Mouse (Mus musculus) CH12.LX (cell line): ENCODE results near the gene Rnf123. TPM values are rescaled to one million over a fixed set of nuclear protein-coding genes. Genes with fewer than 3 reads are reported as not detected.

Experiments used
- DNase-seq: peaks from one replicate; pipeline ENCODE4 v3.0.0-alpha.2; 2013; ENCODE audit errors: extremely low read depth
- H3K27ac ChIP-seq: 2 replicates; pipeline ENCODE4 v1.5.1; 2012; ENCODE audit warnings: low read depth, mild to moderate bottlenecking, control low read depth, moderate library complexity; ENCODE audit not compliant: insufficient read depth
- H3K27me3 ChIP-seq: replicated peaks from 2 replicates; pipeline ENCODE3; 2012; ENCODE audit warnings: inconsistent platforms
- H3K36me3 ChIP-seq, 2 experiments: replicated peaks in 1 of 2; 2 replicates each; pipeline versions ENCODE3 to v1.6.1; 2012; ENCODE audit warnings: inconsistent platforms in 1 of 2, low read length in 1 of 2, mild to moderate bottlenecking in 1 of 2, mixed read lengths in 1 of 2, moderate library complexity in 1 of 2; ENCODE audit not compliant: control insufficient read depth in 1 of 2, insufficient read depth in 1 of 2
- H3K4me1 ChIP-seq, 2 experiments: 2 replicates each; pipeline ENCODE4 v1.6.1; 2012; ENCODE audit warnings: inconsistent platforms in 1 of 2, moderate library complexity in 1 of 2; ENCODE audit not compliant: insufficient read depth in 2 of 2, control insufficient read depth in 1 of 2
- H3K4me2 ChIP-seq: 2 replicates; pipeline ENCODE4 v1.6.1; 2012; ENCODE audit warnings: low read depth, mild to moderate bottlenecking, control low read depth; ENCODE audit not compliant: poor library complexity, insufficient read depth, severe bottlenecking
- H3K4me3 ChIP-seq, 3 experiments: fragments of 150-350 bp in 1 of 3; sonication (generic) in 1 of 3; replicated peaks in 1 of 3; 2 replicates each; pipeline versions ENCODE3 to v1.5.1; 2011 to 2012; ENCODE audit warnings: low read depth in 2 of 3, low read length in 2 of 3, mild to moderate bottlenecking in 2 of 3, moderate library complexity in 2 of 3, control low read depth in 1 of 3, improper control_type of control experiment in 1 of 3, inconsistent platforms in 1 of 3, mixed read lengths in 1 of 3; ENCODE audit not compliant: poor library complexity in 1 of 3
- H3K79me2 ChIP-seq: replicated peaks from 2 replicates; pipeline ENCODE4 v1.6.1; 2012; ENCODE audit warnings: mild to moderate bottlenecking, moderate library complexity; ENCODE audit not compliant: control insufficient read depth, poor library complexity, insufficient read depth, severe bottlenecking; ENCODE audit errors: extremely low read depth
- H3K9ac ChIP-seq: 2 replicates; pipeline ENCODE4 v1.6.1; 2012; ENCODE audit warnings: low read depth, mild to moderate bottlenecking, control low read depth, moderate library complexity; ENCODE audit not compliant: insufficient read depth
- H3K9me3 ChIP-seq: replicated peaks from 2 replicates; pipeline ENCODE3; 2012; ENCODE audit warnings: low read length, inconsistent platforms, mixed read lengths
- BHLHE40 ChIP-seq: IDR thresholded peaks from 2 replicates; pipeline ENCODE4 v1.6.1; 2011; ENCODE audit warnings: mild to moderate bottlenecking, low read depth, low read length, improper control_type of control experiment
- CHD1 ChIP-seq: IDR thresholded peaks from 2 replicates; pipeline ENCODE4 v1.6.1; 2012; ENCODE audit warnings: low read depth, low read length, improper control_type of control experiment, inconsistent platforms
- E2F4 ChIP-seq: IDR thresholded peaks from 2 replicates; pipeline ENCODE4 v1.6.1; 2011; ENCODE audit warnings: low read depth, low read length, improper control_type of control experiment; ENCODE audit not compliant: insufficient replicate concordance
- EP300 ChIP-seq: IDR thresholded peaks from 2 replicates; pipeline ENCODE4 v1.6.1; 2011; ENCODE audit warnings: low read length, improper control_type of control experiment
- HCFC1 ChIP-seq: IDR thresholded peaks from 2 replicates; pipeline ENCODE4 v1.6.1; 2012; ENCODE audit warnings: low read depth, mild to moderate bottlenecking, inconsistent platforms, low read length, improper control_type of control experiment
- IRF4 ChIP-seq: IDR thresholded peaks from 2 replicates; pipeline ENCODE4 v1.6.1; 2014; ENCODE audit warnings: low read depth, mild to moderate bottlenecking, inconsistent platforms, low read length, improper control_type of control experiment
- JUND ChIP-seq: conservative IDR thresholded peaks from 2 replicates; pipeline ENCODE4 v1.6.1; 2011; ENCODE audit warnings: low read depth, low read length, improper control_type of control experiment
- KAT2A ChIP-seq: IDR thresholded peaks from 2 replicates; pipeline ENCODE4 v1.6.1; 2012; ENCODE audit warnings: low read length, improper control_type of control experiment, inconsistent platforms; ENCODE audit not compliant: insufficient replicate concordance
- MAFK ChIP-seq: IDR thresholded peaks from 2 replicates; pipeline ENCODE4 v1.6.1; 2011; ENCODE audit warnings: low read length, improper control_type of control experiment; ENCODE audit not compliant: insufficient replicate concordance
- MAX ChIP-seq: IDR thresholded peaks from 2 replicates; pipeline ENCODE4 v1.6.1; 2011; ENCODE audit warnings: low read length, improper control_type of control experiment
- MYC ChIP-seq: IDR thresholded peaks from 2 replicates; pipeline ENCODE4 v1.6.1; 2011; ENCODE audit warnings: low read depth, mild to moderate bottlenecking, improper control_type of control experiment, low read length
- NRF1 ChIP-seq: IDR thresholded peaks from 2 replicates; pipeline ENCODE4 v1.6.1; 2014; ENCODE audit warnings: low read depth, mild to moderate bottlenecking, inconsistent platforms, low read length, improper control_type of control experiment, moderate library complexity
- PAX5 ChIP-seq: IDR thresholded peaks from 2 replicates; pipeline ENCODE4 v1.6.1; 2012; ENCODE audit warnings: low read length, inconsistent platforms, mixed read lengths
- RCOR1 ChIP-seq: conservative IDR thresholded peaks from 2 replicates; pipeline ENCODE4 v1.6.1; 2012; ENCODE audit warnings: low read depth, mild to moderate bottlenecking, inconsistent platforms, low read length, improper control_type of control experiment
- SMC3 ChIP-seq: IDR thresholded peaks from 2 replicates; pipeline ENCODE4 v1.6.1; 2011; ENCODE audit warnings: low read depth, low read length, improper control_type of control experiment
- TCF12 ChIP-seq: IDR thresholded peaks from 2 replicates; pipeline ENCODE4 v1.6.1; 2014; ENCODE audit warnings: low read depth, mild to moderate bottlenecking, inconsistent platforms, low read length, improper control_type of control experiment
- USF1 ChIP-seq: IDR thresholded peaks from 2 replicates; pipeline ENCODE4 v1.6.1; 2014; ENCODE audit warnings: low read depth, mild to moderate bottlenecking, inconsistent platforms, low read length, improper control_type of control experiment
- USF2 ChIP-seq: conservative IDR thresholded peaks from 2 replicates; pipeline ENCODE4 v1.6.1; 2011; ENCODE audit warnings: low read depth, low read length, improper control_type of control experiment
- dilution Hi-C: fragments of 300-500 bp; cut with MboI; formaldehyde crosslinking; loops from 2 replicates; pipeline ENCODE4 v1.14.3; 2020; ENCODE audit warnings: low sequenced_read_pairs; ENCODE audit not compliant: extremely low pct_unique_long_range_greater_than_20kb, extremely low pct_ligation_motif_present
- in situ Hi-C: fragments of 300-500 bp; cut with MboI; formaldehyde crosslinking; loops from 3 replicates; pipeline ENCODE4 v1.14.3; 2019; ENCODE audit warnings: low sequenced_read_pairs, low pct_ligation_motif_present, low pct_unique_long_range_greater_than_20kb, mixed read lengths
- polyA plus RNA-seq: library from polyadenylated mRNA; unstranded; fragments of >175 nt; gene quantifications from 2 replicates; pipeline ENCODE4 v1.2.1, GENCODE M21; 2012; ENCODE audit warnings: low read depth; ENCODE audit not compliant: insufficient read length
- total RNA-seq, 2 experiments: library from RNA; depleted of rRNA; stranded (reverse); fragments of 300-350 nt in 1 of 2; fragments of >200 nt in 1 of 2; gene quantifications; 2 replicates each; pipeline ENCODE4 v1.2.3; 2012 to 2014

Rnf123 gene
- total and polyA plus RNA-seq, 3 experiments, result 10.0 to 50.0 (median 28.8) TPM

DNA sequence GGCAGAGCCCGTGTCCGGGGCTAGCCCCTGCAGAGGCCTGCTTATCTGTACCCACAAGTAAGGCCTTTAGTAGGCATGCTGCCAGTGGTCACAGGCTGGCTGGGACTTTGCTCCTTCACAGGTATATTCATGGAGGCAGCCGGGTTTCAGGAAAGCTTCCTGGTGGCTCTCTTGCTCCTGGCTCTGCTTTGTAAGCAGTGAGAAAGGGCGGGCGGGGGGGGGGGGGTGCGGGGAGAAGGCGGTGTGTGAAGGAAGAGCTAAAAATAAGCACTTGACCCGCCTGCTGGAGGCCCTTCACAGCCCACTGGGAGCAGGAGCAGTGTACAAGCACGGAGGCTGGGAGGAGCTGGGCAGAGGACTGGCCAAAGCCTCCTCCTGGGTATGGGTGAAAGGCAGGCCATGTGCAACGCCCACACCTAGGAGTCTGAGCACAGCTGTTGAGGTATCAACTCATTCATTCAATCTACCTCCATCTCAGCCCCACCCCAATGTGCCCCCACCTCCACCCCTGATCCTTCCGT lies 36.8 kb upstream of the Rnf123 start:
- in situ Hi-C loops (no loop called here), dilution Hi-C loops (no loop called here)
- Histone ChIP-seq H3K79me2 (no peaks in the 10 kb centered on the region), H3K9me3 (no peaks in the 10 kb centered on the region), H3K27me3 (no peaks in the 10 kb centered on the region), H3K4me3 (no peak overlapping the region), H3K4me1 (peaks cover 23 to 51% of the 10 kb centered on the region in 2 experiments), H3K36me3 (peaks cover 0 to 21% of the 10 kb centered on the region in 2 experiments), H3K27ac (no peak overlapping the region), H3K4me2 (no peak overlapping the region), H3K9ac (no peak overlapping the region)
- TF ChIP-seq MAX (no peak), TCF12 (no peak), RCOR1 (no peak), SMC3 (no peak), MYC (no peak), USF1 (no peak), MAFK (no peak), KAT2A (no peak), EP300 (no peak), NRF1 (no peak), E2F4 (no peak), IRF4 (no peak), PAX5 (no peak)
- no peak for DNase-seq

DNA sequence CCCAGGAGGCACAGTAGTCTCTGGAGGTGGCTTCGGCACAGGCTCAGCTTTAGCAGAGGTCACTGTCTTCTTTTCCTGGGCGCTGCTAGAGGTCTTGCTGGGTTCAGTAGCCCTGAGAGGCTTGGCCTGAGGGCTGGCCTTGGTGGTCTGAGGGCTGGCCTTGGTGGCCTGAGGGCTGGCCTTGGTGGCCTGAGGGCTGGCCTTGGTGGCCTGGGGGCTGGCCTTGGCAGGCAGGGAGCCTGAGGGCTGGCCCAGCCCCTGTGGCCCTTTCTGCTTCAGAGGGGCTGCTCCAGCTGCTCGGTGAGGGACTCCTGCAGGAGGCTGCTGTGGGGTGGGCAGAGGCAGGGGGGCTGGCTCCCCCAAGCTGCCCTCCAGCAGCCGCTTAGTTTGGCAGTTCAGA lies 34.0 kb upstream of the Rnf123 start:
- no peak for TF ChIP-seq CHD1
- TF ChIP-seq JUND, result no peak
- TF ChIP-seq USF2, result no peak
- no peak for TF ChIP-seq BHLHE40
- no peak for TF ChIP-seq HCFC1
- no peaks in the 10 kb centered on the region for H3K9me3 ChIP-seq
- DNase-seq, result no peak
- peaks cover 0 to 48% of the 10 kb centered on the region in 2 experiments for H3K36me3 ChIP-seq
- H3K4me1 ChIP-seq, result peaks cover 15 to 29% of the 10 kb centered on the region in 2 experiments
- H3K4me3 ChIP-seq, result no peak overlapping the region
- in situ Hi-C loops (no loop called here), dilution Hi-C loops (no loop called here)
- H3K27me3 ChIP-seq, result no peaks in the 10 kb centered on the region
- H3K4me2 ChIP-seq, result no peak overlapping the region
- no peaks in the 10 kb centered on the region for H3K79me2 ChIP-seq
- H3K27ac ChIP-seq, result no peak overlapping the region
- no peak overlapping the region for H3K9ac ChIP-seq
